Mouse (Mus musculus): Measurements from ENCODE around the gene Rad51d.
"Not testable (repeated sequence)": the region's sequence is repeated elsewhere in the genome, so short reads cannot be mapped to it uniquely, and the experiment has no call there.

DNA sequence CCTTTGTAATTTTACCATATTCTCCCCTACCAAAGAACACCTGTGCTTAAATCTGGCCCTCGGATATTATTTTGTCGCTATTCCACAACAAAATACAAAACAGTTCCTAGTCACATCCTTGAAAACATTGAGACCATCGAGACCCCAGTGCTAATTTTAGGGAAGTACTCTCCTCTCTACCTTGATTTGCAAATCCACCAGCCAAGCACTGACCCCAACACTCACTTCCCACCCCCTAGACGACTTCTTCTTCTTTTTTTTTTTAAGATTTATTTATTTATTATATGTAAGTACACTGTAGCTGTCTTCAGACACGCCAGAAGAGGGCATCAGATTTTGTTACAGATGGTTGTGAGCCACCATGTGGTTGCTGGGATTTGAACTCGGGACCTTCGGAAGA lies 56.1 kb downstream of the Rad51d start:
- not testable (repeated sequence) for TF ChIP-seq CTCF, EP300 (IDR thresholded peaks at IDR 0.05; ENCODE audit: low read depth)

Data from liver, postnatal 0 days (tissue).